Mouse (Mus musculus) lung, adult 2 months (tissue): ENCODE measurements around the gene Strn.

Experiments
- CTCF ChIP-seq: fragments of 200-500 bp; IDR thresholded peaks from 2 replicates; pipeline ENCODE4 v1.5.1; 2011; ENCODE audit warnings: mild to moderate bottlenecking, low read length, control low read depth; ENCODE audit not compliant: insufficient read depth
- POLR2A ChIP-seq: fragments of 200-500 bp; IDR thresholded peaks from 2 replicates; pipeline ENCODE4 v1.6.1; 2011; ENCODE audit warnings: low read depth, mild to moderate bottlenecking, control low read depth, low read length, borderline replicate concordance; ENCODE audit errors: extremely low read depth

DNA sequence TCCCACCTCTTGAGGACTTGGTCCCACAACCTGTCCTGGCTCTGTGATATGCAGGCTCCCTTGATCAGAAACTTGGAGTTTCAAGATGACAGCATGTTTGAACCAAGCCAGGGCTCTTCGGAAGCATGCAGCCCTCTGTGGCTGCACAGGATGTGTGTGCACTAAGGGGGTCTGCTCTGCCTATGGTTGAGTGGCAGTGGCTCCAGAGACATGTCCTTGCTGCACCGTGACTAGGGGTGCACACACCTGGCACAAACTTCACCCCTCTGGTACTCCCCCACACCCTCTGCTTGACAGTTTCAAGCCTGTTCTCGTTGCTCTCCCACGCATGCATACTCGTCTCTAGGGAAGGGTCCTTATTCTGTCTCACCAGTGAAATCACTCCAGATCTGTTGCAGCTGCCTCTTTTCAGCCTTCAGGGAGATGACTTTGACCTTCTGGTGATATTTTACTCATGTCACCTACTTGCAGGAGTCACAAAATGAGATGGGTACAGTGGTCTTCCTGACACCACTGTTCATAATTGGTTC, 118.8 kb downstream of the Strn start:
- TF ChIP-seq CTCF (no peak), POLR2A (no peak)
